Mouse (Mus musculus): ENCODE results near the gene Rbm5. TPM values are rescaled to one million over a fixed set of nuclear protein-coding genes. Genes with fewer than 3 reads are reported as not detected.

Rbm5 gene
- polyA plus RNA-seq, 1 experiment, result 143 TPM

DNA sequence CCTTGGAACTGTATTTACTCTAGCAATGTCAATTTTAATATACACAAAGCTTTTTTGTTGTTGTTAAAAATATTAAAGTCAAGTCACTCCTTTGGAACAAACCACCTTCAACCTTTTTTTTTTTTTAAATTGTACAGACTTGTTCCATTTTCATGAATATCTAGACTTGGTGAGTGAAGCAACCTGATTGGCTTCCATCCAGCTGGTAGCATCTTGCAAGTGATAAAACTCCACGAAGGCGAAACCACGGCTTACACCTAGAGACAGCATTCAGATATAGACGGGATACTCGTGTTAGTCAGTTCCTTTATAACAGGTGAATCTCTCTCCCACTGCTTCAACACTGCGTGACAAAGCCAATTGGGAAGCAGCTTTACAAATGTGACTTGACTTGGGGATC is 11.2 kb downstream of the Rbm5 start:
- H3K9me3 ChIP-seq (replicated peaks; ENCODE audit: control insufficient read depth, insufficient read depth, low read length, poor library complexity, severe bottlenecking), result no peaks in the 10 kb centered on the region
- no peaks in the 10 kb centered on the region for H3K27me3 ChIP-seq (ENCODE audit: control insufficient read depth, insufficient read depth, low read length, poor library complexity, severe bottlenecking)
- H3K27ac ChIP-seq (ENCODE audit: insufficient read depth, low read length), result no peak overlapping the region
- no peaks in the 10 kb centered on the region for H3K4me1 ChIP-seq (ENCODE audit: control insufficient read depth, insufficient read depth, low read length)
- H3K36me3 ChIP-seq (ENCODE audit: control insufficient read depth, insufficient read depth, low read length, poor library complexity, severe bottlenecking), result peaks cover 74% of the 10 kb centered on the region
- H3K4me3 ChIP-seq (ENCODE audit: low read depth, low read length), result no peak overlapping the region
- TF ChIP-seq EP300 (IDR thresholded peaks at IDR 0.05; ENCODE audit: insufficient read depth, low read depth, low read length) (no peak), CTCF (IDR thresholded peaks at IDR 0.05; ENCODE audit: low read depth, low read length) (no peak), POLR2A (IDR thresholded peaks at IDR 0.05; ENCODE audit: insufficient read depth, low read length) (no peak)
- H3K9ac ChIP-seq (ENCODE audit: low read depth, poor library complexity, severe bottlenecking), result no peak overlapping the region

GRCm38 (mm10) chr9:107750378-107750777 is 20.4 kb downstream of the Rbm5 start:
- Histone ChIP-seq H3K27me3 (ENCODE audit: control insufficient read depth, insufficient read depth, low read length, poor library complexity, severe bottlenecking) (no peaks in the 10 kb centered on the region), H3K36me3 (ENCODE audit: control insufficient read depth, insufficient read depth, low read length, poor library complexity, severe bottlenecking) (peaks cover 80% of the 10 kb centered on the region), H3K9me3 (replicated peaks; ENCODE audit: control insufficient read depth, insufficient read depth, low read length, poor library complexity, severe bottlenecking) (no peaks in the 10 kb centered on the region; the same call in 1 of the 2 replicates)

GRCm38 (mm10) chr9:107748063-107748462 is 22.7 kb downstream of the Rbm5 start:
- H3K4me1 ChIP-seq (ENCODE audit: control insufficient read depth, insufficient read depth, low read length), result no peaks in the 10 kb centered on the region
- no peak overlapping the region for H3K9ac ChIP-seq (ENCODE audit: low read depth, poor library complexity, severe bottlenecking)
- H3K9me3 ChIP-seq (replicated peaks; ENCODE audit: control insufficient read depth, insufficient read depth, low read length, poor library complexity, severe bottlenecking), result no peaks in the 10 kb centered on the region; the same call in 1 of the 2 replicates
- H3K27me3 ChIP-seq (ENCODE audit: control insufficient read depth, insufficient read depth, low read length, poor library complexity, severe bottlenecking), result no peaks in the 10 kb centered on the region
- no peak overlapping the region for H3K4me3 ChIP-seq (ENCODE audit: low read depth, low read length)
- peaks cover 88% of the 10 kb centered on the region for H3K36me3 ChIP-seq (ENCODE audit: control insufficient read depth, insufficient read depth, low read length, poor library complexity, severe bottlenecking)
- TF ChIP-seq POLR2A (IDR thresholded peaks at IDR 0.05; ENCODE audit: insufficient read depth, low read length) (no peak), CTCF (IDR thresholded peaks at IDR 0.05; ENCODE audit: low read depth, low read length) (no peak), EP300 (IDR thresholded peaks at IDR 0.05; ENCODE audit: insufficient read depth, low read depth, low read length) (no peak)
- no peak overlapping the region for H3K27ac ChIP-seq (ENCODE audit: insufficient read depth, low read length)

More at GRCm38 (mm10) chr9:107750378-107750777, 20.4 kb downstream of the Rbm5 start:
- TF ChIP-seq POLR2A (IDR thresholded peaks at IDR 0.05; ENCODE audit: insufficient read depth, low read length) (no peak), EP300 (IDR thresholded peaks at IDR 0.05; ENCODE audit: insufficient read depth, low read depth, low read length) (no peak), CTCF (IDR thresholded peaks at IDR 0.05; ENCODE audit: low read depth, low read length) (no peak)
- Histone ChIP-seq H3K4me1 (ENCODE audit: control insufficient read depth, insufficient read depth, low read length) (no peaks in the 10 kb centered on the region), H3K27ac (ENCODE audit: insufficient read depth, low read length) (no peak overlapping the region), H3K4me3 (ENCODE audit: low read depth, low read length) (no peak overlapping the region), H3K9ac (ENCODE audit: low read depth, poor library complexity, severe bottlenecking) (no peak overlapping the region)

DNA sequence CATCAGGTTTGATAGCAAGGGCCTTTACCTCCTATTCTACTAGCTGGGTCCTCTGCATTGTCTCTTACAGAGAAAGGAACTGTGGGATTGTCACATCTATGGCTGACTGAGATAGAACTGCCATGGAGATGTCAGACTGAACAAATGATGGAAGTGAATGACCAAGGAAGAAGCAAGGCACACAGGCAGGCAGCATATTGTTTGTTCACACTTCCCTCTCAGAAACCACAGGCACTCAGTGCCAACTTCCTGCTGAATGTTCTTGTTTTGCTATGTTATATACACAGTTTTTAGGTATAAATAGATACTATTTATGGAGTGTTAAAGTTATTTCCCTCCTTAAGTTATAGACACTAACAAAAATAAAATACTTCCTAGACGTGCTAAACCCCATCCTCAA is 23.5 kb downstream of the Rbm5 start:
- Histone ChIP-seq H3K36me3 (ENCODE audit: control insufficient read depth, insufficient read depth, low read length, poor library complexity, severe bottlenecking) (peaks cover 88% of the 10 kb centered on the region), H3K9me3 (replicated peaks; ENCODE audit: control insufficient read depth, insufficient read depth, low read length, poor library complexity, severe bottlenecking) (no peaks in the 10 kb centered on the region; the same call in 1 of the 2 replicates), H3K4me3 (ENCODE audit: low read depth, low read length) (no peak overlapping the region), H3K27me3 (ENCODE audit: control insufficient read depth, insufficient read depth, low read length, poor library complexity, severe bottlenecking) (no peaks in the 10 kb centered on the region), H3K27ac (ENCODE audit: insufficient read depth, low read length) (no peak overlapping the region), H3K9ac (ENCODE audit: low read depth, poor library complexity, severe bottlenecking) (no peak overlapping the region), H3K4me1 (ENCODE audit: control insufficient read depth, insufficient read depth, low read length) (no peaks in the 10 kb centered on the region)
- no peak for TF ChIP-seq CTCF (IDR thresholded peaks at IDR 0.05; ENCODE audit: low read depth, low read length)
- no peak for TF ChIP-seq POLR2A (IDR thresholded peaks at IDR 0.05; ENCODE audit: insufficient read depth, low read length)
- TF ChIP-seq EP300 (IDR thresholded peaks at IDR 0.05; ENCODE audit: insufficient read depth, low read depth, low read length), result no peak

- peaks cover 85% of the 10 kb centered on the region for H3K36me3 ChIP-seq (ENCODE audit: control insufficient read depth, insufficient read depth, low read length, poor library complexity, severe bottlenecking)
- no peak for TF ChIP-seq POLR2A (IDR thresholded peaks at IDR 0.05; ENCODE audit: insufficient read depth, low read length)
- TF ChIP-seq CTCF (IDR thresholded peaks at IDR 0.05; ENCODE audit: low read depth, low read length), result peak; percentile 24
- no peaks in the 10 kb centered on the region for H3K27me3 ChIP-seq (ENCODE audit: control insufficient read depth, insufficient read depth, low read length, poor library complexity, severe bottlenecking)
- no peaks in the 10 kb centered on the region; the same call in 1 of the 2 replicates for H3K9me3 ChIP-seq (replicated peaks; ENCODE audit: control insufficient read depth, insufficient read depth, low read length, poor library complexity, severe bottlenecking)
- H3K4me1 ChIP-seq (ENCODE audit: control insufficient read depth, insufficient read depth, low read length), result no peaks in the 10 kb centered on the region
- H3K27ac ChIP-seq (ENCODE audit: insufficient read depth, low read length), result no peak overlapping the region
- H3K9ac ChIP-seq (ENCODE audit: low read depth, poor library complexity, severe bottlenecking), result no peak overlapping the region
- H3K4me3 ChIP-seq (ENCODE audit: low read depth, low read length), result no peak overlapping the region
These were observed 24.1 kb downstream of the Rbm5 start for GRCm38 (mm10) chr9:107746679-107747078.

DNA sequence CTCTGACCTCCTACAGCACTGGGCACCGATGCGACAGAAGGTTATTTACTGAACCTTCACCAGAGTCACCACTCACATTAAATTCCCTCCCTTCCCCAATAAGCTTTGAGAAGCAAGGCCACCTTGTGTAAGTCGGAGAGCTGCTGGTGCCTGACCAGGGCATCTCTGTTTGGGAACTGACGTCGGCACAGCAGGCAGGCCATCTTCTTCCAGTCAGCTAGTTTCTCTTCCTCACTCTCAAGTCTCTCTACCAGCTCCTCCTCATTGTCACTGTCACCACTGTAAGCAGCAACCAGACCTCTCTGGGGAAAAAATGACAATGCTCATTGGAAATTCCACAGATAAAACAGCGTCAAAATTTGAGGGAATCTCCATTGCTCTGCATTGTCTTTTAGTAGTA is 26.7 kb downstream of the Rbm5 start:
- Histone ChIP-seq H3K4me1 (ENCODE audit: control insufficient read depth, insufficient read depth, low read length) (no peaks in the 10 kb centered on the region), H3K27ac (ENCODE audit: insufficient read depth, low read length) (no peak overlapping the region), H3K9me3 (replicated peaks; ENCODE audit: control insufficient read depth, insufficient read depth, low read length, poor library complexity, severe bottlenecking) (no peaks in the 10 kb centered on the region; the same call in 1 of the 2 replicates), H3K9ac (ENCODE audit: low read depth, poor library complexity, severe bottlenecking) (no peak overlapping the region), H3K36me3 (ENCODE audit: control insufficient read depth, insufficient read depth, low read length, poor library complexity, severe bottlenecking) (peaks cover 77% of the 10 kb centered on the region), H3K4me3 (ENCODE audit: low read depth, low read length) (no peak overlapping the region), H3K27me3 (ENCODE audit: control insufficient read depth, insufficient read depth, low read length, poor library complexity, severe bottlenecking) (no peaks in the 10 kb centered on the region)
- TF ChIP-seq CTCF (IDR thresholded peaks at IDR 0.05; ENCODE audit: low read depth, low read length), result no peak
- TF ChIP-seq POLR2A (IDR thresholded peaks at IDR 0.05; ENCODE audit: insufficient read depth, low read length), result no peak
- no peak for TF ChIP-seq EP300 (IDR thresholded peaks at IDR 0.05; ENCODE audit: insufficient read depth, low read depth, low read length)
